ENCODE assay signal across 9 mouse cellular contexts in genomic region chr16:37871112-37871715, GRCm38 (mm10). TPM values are rescaled to one million over a fixed set of nuclear protein-coding genes. Genes with fewer than 3 reads are reported as not detected.
DNase-seq lines count a peak whose midpoint lies in the region; ATAC-seq and TF ChIP-seq lines count a peak whose summit lies in the region.
"Had no signal": no experiment of that assay in that cellular context is flagged by ENCODE, and none has a peak within 500 bp of the region (broad histone marks: within the 10 kb centered on the region; RNA-seq: fewer than 3 reads in every experiment).

No protein-coding gene starts in this region.

- peaks cover 4% of the 10 kb centered on the region; the same call in 1 of the 2 replicates for H3K36me3 ChIP-seq in heart, embryonic 13.5 days
- H3K36me3 ChIP-seq in neural tube, embryonic 14.5 days (ENCODE audit: control insufficient read depth, insufficient read depth, low read length), result no peaks in the 10 kb centered on the region

- peak overlapping the region; percentile 79 for H3K4me2 ChIP-seq in heart, embryonic 13.5 days
- peak overlapping the region; percentile 25; the same call in 1 of the 2 replicates for H3K4me2 ChIP-seq in neural tube, embryonic 14.5 days (ENCODE audit: low read depth, low read length)

- H3K27ac ChIP-seq in left cerebral cortex, adult 2 months, result peak overlapping the region; percentile 58
- no peak overlapping the region for H3K27ac ChIP-seq in heart, embryonic 13.5 days (replicated peaks)
- H3K27ac ChIP-seq in neural tube, embryonic 14.5 days (ENCODE audit: low read depth, low read length), result no peak overlapping the region

- intact Hi-C loops in left cerebral cortex, adult 2 months (cut with DNase I), result loop anchor here (2.0 to 5.0 kb wide), 3 partner anchors 68 to 326 kb away; no protein-coding TSS in a partner anchor
- intact Hi-C loops in left cerebral cortex, postnatal 4 days (cut with DNase I), result no loop called here
- intact Hi-C loops in left cerebral cortex, postnatal 25 days (cut with DNase I), result no loop called here

- H3K27me3 ChIP-seq in heart, embryonic 13.5 days (replicated peaks), result no peaks in the 10 kb centered on the region
- no peaks in the 10 kb centered on the region for H3K27me3 ChIP-seq in neural tube, embryonic 14.5 days (ENCODE audit: control insufficient read depth, insufficient read depth, low read length)
- H3K27me3 ChIP-seq: Patski had no signal

- no peak for TF ChIP-seq POLR2A in brain, embryonic 14.5 days (IDR thresholded peaks at IDR 0.05; ENCODE audit: borderline replicate concordance, extremely low read depth, insufficient read depth, insufficient read length, poor library complexity, severe bottlenecking)

- H3K9me3 ChIP-seq in heart, embryonic 13.5 days, result no peaks in the 10 kb centered on the region
- no peaks in the 10 kb centered on the region for H3K9me3 ChIP-seq in neural tube, embryonic 14.5 days (ENCODE audit: control insufficient read depth, low read length)

- 55% methylated on average over 4 of the region's 4 CpGs for WGBS in heart, embryonic 13.5 days
- WGBS in neural tube, embryonic 14.5 days, result 78% methylated on average over 4 of the region's 4 CpGs

- TF ChIP-seq CTCF in left cerebral cortex, adult 2 months (IDR thresholded peaks at IDR 0.05), result no peak
- TF ChIP-seq CTCF in brain, embryonic 14.5 days (IDR thresholded peaks at IDR 0.05; ENCODE audit: borderline replicate concordance, extremely low read depth, insufficient read depth, insufficient read length), result no peak

- H3K4me3 ChIP-seq in left cerebral cortex, adult 2 months, result peak overlapping the region; percentile 5; the same call in 1 of the 2 replicates
- peak overlapping the region; percentile 87; the same call in 1 of the 2 replicates for H3K4me3 ChIP-seq in heart, embryonic 13.5 days
- H3K4me3 ChIP-seq in neural tube, embryonic 14.5 days (ENCODE audit: low read depth, low read length), result no peak overlapping the region

- H3K4me1 ChIP-seq in heart, embryonic 13.5 days, result peaks cover 39% of the 10 kb centered on the region
- peaks cover 22% of the 10 kb centered on the region for H3K4me1 ChIP-seq in neural tube, embryonic 14.5 days (ENCODE audit: control insufficient read depth, insufficient read depth, low read length)

- no peak overlapping the region for H3K9ac ChIP-seq in heart, embryonic 13.5 days
- no peak overlapping the region for H3K9ac ChIP-seq in neural tube, embryonic 14.5 days (replicated peaks; ENCODE audit: low read depth, low read length)

- ATAC-seq in heart, embryonic 13.5 days (ENCODE audit: extremely low read depth, insufficient number of reproducible peaks, low FRiP score, low TSS enrichment), result no peak
- ATAC-seq in neural tube, embryonic 14.5 days (ENCODE audit: low read depth), result no peak
- ATAC-seq: Patski had no signal

- no peak for DNase-seq in left cerebral cortex, adult 2 months (ENCODE audit: extremely low spot score in 1 of 2, low spot score in 2 of 2)
- no peak for DNase-seq in left cerebral cortex, postnatal 4 days
- peak; percentile 37 for DNase-seq in brain, embryonic 14.5 days (ENCODE audit: low read depth)
- DNase-seq in left cerebral cortex, postnatal 25 days (ENCODE audit: low spot score in 2 of 2), result peak; percentile 40 to 71
- DNase-seq in spleen, adult 18-20 months, result no peak
- no peak for DNase-seq in spleen, adult 12 weeks (ENCODE audit: low spot score)

RNA-seq across cellular contexts. Expression of gene Lrrc58, which starts 3.0 kb away (rescaled TPM):
- 100 to 1,000 TPM; 105 to 106 TPM for total RNA-seq in left cerebral cortex, adult 2 months (2021)
- total RNA-seq in left cerebral cortex, postnatal 4 days (2021), result 10 to 100 TPM; 94.4 to 98.1 TPM
- 21.9 and 32.2 TPM in 2 replicates for polyA plus RNA-seq in brain, embryonic 14.5 days (2012; rRNA removed)
- 35.0 and 37.1 TPM in 2 replicates for polyA plus RNA-seq in heart, embryonic 13.5 days (2015; fragmentation: Nextera tagmentation; extraction: Ambion mirVana)
- total RNA-seq in left cerebral cortex, postnatal 25 days (2021), result 100 to 1,000 TPM; 101 to 106 TPM
- 57.5 and 59.0 TPM in 2 replicates for polyA plus RNA-seq in neural tube, embryonic 14.5 days (2014; fragmentation: Nextera tagmentation; extraction: Ambion mirVana)

RNA-seq across cellular contexts. Expression of gene Gm36028, which starts 10.3 kb away (rescaled TPM):
- not detected for total RNA-seq in left cerebral cortex, adult 2 months (2021)
- not detected for total RNA-seq in left cerebral cortex, postnatal 4 days (2021)
- polyA plus RNA-seq in brain, embryonic 14.5 days (2012; rRNA removed), result 0.25 and 0.43 TPM in 2 replicates
- 0.31 and 0.57 TPM in 2 replicates for polyA plus RNA-seq in heart, embryonic 13.5 days (2015; fragmentation: Nextera tagmentation; extraction: Ambion mirVana)
- total RNA-seq in left cerebral cortex, postnatal 25 days (2021), result not detected
- 0.37 TPM in 1 of 2 replicates, not detected in the other for polyA plus RNA-seq in neural tube, embryonic 14.5 days (2014; fragmentation: Nextera tagmentation; extraction: Ambion mirVana)

RNA-seq across cellular contexts. Expression of gene Gpr156, which starts 45.1 kb away (rescaled TPM):
- total RNA-seq in left cerebral cortex, adult 2 months (2021), result under 1 TPM; 0.48 to 0.63 TPM
- 1 to 10 TPM; 2.2 to 2.6 TPM for total RNA-seq in left cerebral cortex, postnatal 4 days (2021)
- 6.0 and 7.0 TPM in 2 replicates for polyA plus RNA-seq in brain, embryonic 14.5 days (2012; rRNA removed)
- polyA plus RNA-seq in heart, embryonic 13.5 days (2015; fragmentation: Nextera tagmentation; extraction: Ambion mirVana), result 0.47 and 0.52 TPM in 2 replicates
- under 1 TPM; 0.46 to 0.48 TPM for total RNA-seq in left cerebral cortex, postnatal 25 days (2021)
- polyA plus RNA-seq in neural tube, embryonic 14.5 days (2014; fragmentation: Nextera tagmentation; extraction: Ambion mirVana), result 4.9 and 6.4 TPM in 2 replicates

Comparison
In these comparisons a context has a peak if more than half of its experiments do, and no peak if none do; other contexts are left out.
1. DNase-seq: peak in brain, embryonic 14.5 days (single experiment) and left cerebral cortex, postnatal 25 days (2 of 2); none in left cerebral cortex, adult 2 months (0 of 2), left cerebral cortex, postnatal 4 days (single experiment), spleen, adult 18-20 months (0 of 2) and spleen, adult 12 weeks (single experiment).